31 mouse cellular contexts compared by ENCODE assay signal in the genomic region with DNA sequence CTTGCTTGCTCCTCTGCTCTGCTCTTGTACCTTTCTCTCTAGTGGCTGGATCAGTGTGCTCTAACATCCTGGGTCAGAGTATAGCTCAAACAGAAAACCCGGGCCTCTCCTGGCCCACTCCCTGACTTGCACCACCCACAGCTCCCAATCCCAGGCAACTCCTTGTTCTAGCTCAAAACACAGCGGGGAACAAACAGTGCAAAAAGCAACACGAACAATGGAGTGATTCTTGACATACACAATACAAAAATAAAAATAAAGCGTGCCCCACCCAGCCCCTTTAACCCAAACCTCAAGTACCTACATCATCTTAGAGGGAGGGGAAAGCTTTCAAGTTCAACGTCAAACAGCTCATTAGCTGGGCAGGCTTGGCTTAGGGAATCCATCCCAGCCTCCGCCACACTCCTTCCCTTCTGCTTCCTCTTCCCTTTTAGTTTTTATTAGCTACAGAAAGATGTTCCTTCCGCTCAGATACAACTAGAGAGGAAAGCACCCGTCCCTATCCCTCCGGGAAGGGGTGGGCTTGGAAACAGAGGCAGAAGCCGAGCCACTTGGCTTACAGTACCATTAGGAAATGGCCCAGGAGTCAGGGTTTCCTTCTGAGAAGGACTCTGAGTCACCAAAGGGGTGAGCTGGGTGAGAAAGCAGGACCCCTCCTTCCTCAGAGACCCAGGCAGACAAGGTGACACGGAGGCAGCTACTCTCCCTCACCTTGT. TPM values are rescaled to one million over a fixed set of nuclear protein-coding genes. Genes with fewer than 3 reads are reported as not detected.
A peak's percentile ranks its signal among the peaks of the same experiment; 100 is the strongest.
DNase-seq lines count a peak whose midpoint lies in the region; ATAC-seq and TF ChIP-seq lines count a peak whose summit lies in the region.
"Had no signal": no experiment of that assay in that cellular context is flagged by ENCODE, and none has a peak within 500 bp of the region (broad histone marks: within the 10 kb centered on the region; RNA-seq: fewer than 3 reads in every experiment).

No protein-coding gene starts in this region.

- peaks cover 54% of the 10 kb centered on the region for H3K4me1 ChIP-seq in kidney, embryonic 15.5 days
- peaks cover 29% of the 10 kb centered on the region for H3K4me1 ChIP-seq in olfactory bulb, adult 2 months (ENCODE audit: control insufficient read depth, insufficient read depth, low read length)
- peaks cover 12% of the 10 kb centered on the region for H3K4me1 ChIP-seq in forebrain, embryonic 16.5 days (replicated peaks; ENCODE audit: control insufficient read depth, insufficient read depth, low read length)
- H3K4me1 ChIP-seq: midbrain, embryonic 13.5 days had no signal

- intact Hi-C loops in heart, postnatal 36 days (cut with DNase I), result no loop called here

- no peaks in the 10 kb centered on the region for H3K9me3 ChIP-seq in kidney, embryonic 15.5 days (replicated peaks)
- no peaks in the 10 kb centered on the region for H3K9me3 ChIP-seq in forebrain, embryonic 16.5 days (ENCODE audit: control insufficient read depth, low read length)
- H3K9me3 ChIP-seq: midbrain, embryonic 13.5 days had no signal

- no peak for ATAC-seq in kidney, embryonic 15.5 days (replicated peaks; ENCODE audit: low FRiP score)
- no peak for ATAC-seq in forebrain, embryonic 16.5 days
- ATAC-seq: activated CD4-positive, CD25-positive, alpha-beta regulatory T cell, adult 4 months; hindbrain, postnatal 0 days; liver, postnatal 0 days; midbrain, embryonic 13.5 days had no signal

- H3K4me2 ChIP-seq in kidney, embryonic 15.5 days, result no peak overlapping the region
- H3K4me2 ChIP-seq in forebrain, embryonic 16.5 days (ENCODE audit: low read length), result no peak overlapping the region
- H3K4me2 ChIP-seq: midbrain, embryonic 13.5 days; neural tube, embryonic 12.5 days had no signal

- no peak overlapping the region for H3K4me3 ChIP-seq in kidney, embryonic 15.5 days (replicated peaks)
- no peak overlapping the region for H3K4me3 ChIP-seq in olfactory bulb, adult 2 months (ENCODE audit: insufficient read depth, low read depth, low read length)
- H3K4me3 ChIP-seq in forebrain, embryonic 16.5 days (replicated peaks; ENCODE audit: low read length), result no peak overlapping the region
- H3K4me3 ChIP-seq: forebrain, embryonic 10.5 days; midbrain, embryonic 13.5 days; neural tube, embryonic 12.5 days had no signal

- TF ChIP-seq CTCF in olfactory bulb, adult 2 months (IDR thresholded peaks at IDR 0.05; ENCODE audit: insufficient read depth, low read depth, low read length), result no peak

- peak; percentile 28 to 69 for DNase-seq in heart, adult 18-20 months
- no peak for DNase-seq in heart, postnatal 36 days
- DNase-seq in kidney, postnatal 4 days, result no peak
- peak; percentile 29 for DNase-seq in lung, postnatal 25 days (ENCODE audit: low spot score)
- no peak for DNase-seq in lung, postnatal 4 days
- DNase-seq: adrenal gland, postnatal 10 days; cerebellum, adult 11 months; cerebellum, postnatal 14 days; gastrocnemius, postnatal 10 days; heart, postnatal 4 days; kidney, adult 18-20 months; liver; liver, postnatal 0 days; right cerebral cortex, adult 18-20 months; thymus, postnatal 14 days had no signal

- H3K27ac ChIP-seq in kidney, embryonic 15.5 days, result 0 out of 2 replicates have a peak overlapping the region, but pooled peaks have one; percentile 37
- H3K27ac ChIP-seq in olfactory bulb, adult 2 months (ENCODE audit: insufficient read depth, low read depth, low read length), result peak overlapping the region; percentile 42; the same call in 1 of the 2 replicates
- no peak overlapping the region for H3K27ac ChIP-seq in forebrain, embryonic 16.5 days (ENCODE audit: low read length)
- H3K27ac ChIP-seq: forebrain, embryonic 10.5 days; hindbrain, postnatal 0 days; midbrain, embryonic 13.5 days; neural tube, embryonic 12.5 days had no signal

- no peaks in the 10 kb centered on the region for H3K27me3 ChIP-seq in kidney, embryonic 15.5 days
- H3K27me3 ChIP-seq in forebrain, embryonic 16.5 days (replicated peaks; ENCODE audit: control insufficient read depth, insufficient read depth, low read length), result no peaks in the 10 kb centered on the region
- H3K27me3 ChIP-seq: CH12.LX; midbrain, embryonic 13.5 days; neural tube, embryonic 12.5 days had no signal

- TF ChIP-seq POLR2A in olfactory bulb, adult 2 months (IDR thresholded peaks at IDR 0.05; ENCODE audit: insufficient read depth, low read depth, low read length), result no peak

- 73% methylated on average over 11 of the region's 11 CpGs for WGBS in kidney, embryonic 15.5 days
- whole genome bisulfite sequencing in olfactory bulb, adult 2 months, result 39% methylated on average over 11 of the region's 11 CpGs
- 74% methylated on average over 11 of the region's 11 CpGs for WGBS in forebrain, embryonic 16.5 days

- H3K9ac ChIP-seq in kidney, embryonic 15.5 days, result no peak overlapping the region
- no peak overlapping the region for H3K9ac ChIP-seq in forebrain, embryonic 16.5 days (replicated peaks; ENCODE audit: low read depth, low read length)
- H3K9ac ChIP-seq: liver, postnatal 0 days; midbrain, embryonic 13.5 days; neural tube, embryonic 12.5 days had no signal

- peaks cover 77% of the 10 kb centered on the region for H3K36me3 ChIP-seq in kidney, embryonic 15.5 days
- peaks cover 21% of the 10 kb centered on the region for H3K36me3 ChIP-seq in forebrain, embryonic 16.5 days (ENCODE audit: control insufficient read depth, insufficient read depth)

RNA-seq across cellular contexts. Expression of a gene that starts 10.6 kb away (rescaled TPM):
- total RNA-seq in heart, adult 18-20 months (2021), result 10 to 100 TPM; 19.3 to 20.2 TPM
- 10 to 100 TPM; 17.7 to 21.3 TPM for total RNA-seq in heart, postnatal 36 days (2021)
- polyA plus RNA-seq in kidney, embryonic 15.5 days (2015; fragmentation: Nextera tagmentation; extraction: Ambion mirVana), result 43.7 and 48.1 TPM in 2 replicates
- polyA plus RNA-seq in olfactory bulb, adult 2 months (2012; ENCODE audit: insufficient read depth, insufficient read length, low replicate concordance, missing spikeins), result not detected in 2 replicates
- 35.3 and 39.8 TPM in 2 replicates for polyA plus RNA-seq in forebrain, embryonic 16.5 days (2015; fragmentation: Nextera tagmentation; extraction: Ambion mirVana)

RNA-seq across cellular contexts. Expression of a gene that starts 12.6 kb away (rescaled TPM):
- 10 to 100 TPM; 81.5 to 82.4 TPM for total RNA-seq in heart, adult 18-20 months (2021)
- total RNA-seq in heart, postnatal 36 days (2021), result 10 to 100 TPM; 73.4 to 93.0 TPM
- polyA plus RNA-seq in kidney, embryonic 15.5 days (2015; fragmentation: Nextera tagmentation; extraction: Ambion mirVana), result 84.7 and 97.3 TPM in 2 replicates
- polyA plus RNA-seq in olfactory bulb, adult 2 months (2012; ENCODE audit: insufficient read depth, insufficient read length, low replicate concordance, missing spikeins), result 76.8 TPM in 1 of 2 replicates, not detected in the other
- 19.3 and 21.1 TPM in 2 replicates for polyA plus RNA-seq in forebrain, embryonic 16.5 days (2015; fragmentation: Nextera tagmentation; extraction: Ambion mirVana)

RNA-seq across cellular contexts. Expression of a gene that starts 26.3 kb away (rescaled TPM):
- total RNA-seq in heart, adult 18-20 months (2021), result 100 to 1,000 TPM; 230 to 252 TPM
- 100 to 1,000 TPM; 203 to 239 TPM for total RNA-seq in heart, postnatal 36 days (2021)
- 85.1 and 94.7 TPM in 2 replicates for polyA plus RNA-seq in kidney, embryonic 15.5 days (2015; fragmentation: Nextera tagmentation; extraction: Ambion mirVana)
- polyA plus RNA-seq in olfactory bulb, adult 2 months (2012; ENCODE audit: insufficient read depth, insufficient read length, low replicate concordance, missing spikeins), result not detected in 2 replicates
- 18.0 and 19.8 TPM in 2 replicates for polyA plus RNA-seq in forebrain, embryonic 16.5 days (2015; fragmentation: Nextera tagmentation; extraction: Ambion mirVana)

RNA-seq across cellular contexts. Expression of a gene that starts 47.3 kb away (rescaled TPM):
- total RNA-seq in heart, adult 18-20 months (2021), result not detected
- not detected for total RNA-seq in heart, postnatal 36 days (2021)
- polyA plus RNA-seq in kidney, embryonic 15.5 days (2015; fragmentation: Nextera tagmentation; extraction: Ambion mirVana), result 33.0 and 34.2 TPM in 2 replicates
- polyA plus RNA-seq in olfactory bulb, adult 2 months (2012; ENCODE audit: insufficient read depth, insufficient read length, low replicate concordance, missing spikeins), result not detected in 2 replicates
- 34.9 and 38.1 TPM in 2 replicates for polyA plus RNA-seq in forebrain, embryonic 16.5 days (2015; fragmentation: Nextera tagmentation; extraction: Ambion mirVana)
- total RNA-seq: adrenal gland, postnatal 10 days; gastrocnemius, postnatal 10 days; heart, adult 8-10 months; heart, postnatal 4 days; hindbrain, postnatal 0 days; layer of hippocampus, postnatal 25 days; left cerebral cortex, postnatal 25 days; megakaryocyte, adult 5-6 weeks had no signal
- polyA plus RNA-seq: brain, embryonic 14.5 days; small intestine, adult 2 months; testis, adult 2 months had no signal

RNA-seq across cellular contexts. Expression of a gene that starts 48.8 kb away (rescaled TPM):
- total RNA-seq in heart, adult 18-20 months (2021), result 1 to 10 TPM; 1.8 to 2.0 TPM
- total RNA-seq in heart, postnatal 36 days (2021), result 1 to 10 TPM; 1.8 to 3.2 TPM
- 1.7 TPM in 2 replicates for polyA plus RNA-seq in kidney, embryonic 15.5 days (2015; fragmentation: Nextera tagmentation; extraction: Ambion mirVana)
- polyA plus RNA-seq in olfactory bulb, adult 2 months (2012; ENCODE audit: insufficient read depth, insufficient read length, low replicate concordance, missing spikeins), result not detected in 2 replicates
- 8.3 and 9.2 TPM in 2 replicates for polyA plus RNA-seq in forebrain, embryonic 16.5 days (2015; fragmentation: Nextera tagmentation; extraction: Ambion mirVana)
- total RNA-seq: megakaryocyte, adult 5-6 weeks had no signal
- polyA plus RNA-seq: liver, postnatal 0 days had no signal

Comparison
In these comparisons a context has a peak if more than half of its experiments do, and no peak if none do; other contexts are left out.
1. DNase-seq: peak in heart, adult 18-20 months (2 of 2) and lung, postnatal 25 days (single experiment); none in heart, postnatal 36 days (0 of 2), kidney, postnatal 4 days (0 of 2) and lung, postnatal 4 days (0 of 2).
2. RNA of a gene that starts 26.3 kb away (polyA plus RNA-seq): 85.1 to 94.7 TPM in kidney, embryonic 15.5 days and 18.0 to 19.8 TPM in forebrain, embryonic 16.5 days; not detected in olfactory bulb, adult 2 months; every median in the first group is over 10 times any median in the second.